Mouse (Mus musculus): ENCODE results near the gene Rhoa. TPM values are rescaled to one million over a fixed set of nuclear protein-coding genes. Genes with fewer than 3 reads are reported as not detected.
A peak's percentile ranks its signal among the peaks of the same experiment; 100 is the strongest.
"Not testable (repeated sequence)": the region's sequence is repeated elsewhere in the genome, so short reads cannot be mapped to it uniquely, and the experiment has no call there.

Rhoa gene
- polyA plus RNA-seq, 2 experiments = 240 to 326 TPM

DNA sequence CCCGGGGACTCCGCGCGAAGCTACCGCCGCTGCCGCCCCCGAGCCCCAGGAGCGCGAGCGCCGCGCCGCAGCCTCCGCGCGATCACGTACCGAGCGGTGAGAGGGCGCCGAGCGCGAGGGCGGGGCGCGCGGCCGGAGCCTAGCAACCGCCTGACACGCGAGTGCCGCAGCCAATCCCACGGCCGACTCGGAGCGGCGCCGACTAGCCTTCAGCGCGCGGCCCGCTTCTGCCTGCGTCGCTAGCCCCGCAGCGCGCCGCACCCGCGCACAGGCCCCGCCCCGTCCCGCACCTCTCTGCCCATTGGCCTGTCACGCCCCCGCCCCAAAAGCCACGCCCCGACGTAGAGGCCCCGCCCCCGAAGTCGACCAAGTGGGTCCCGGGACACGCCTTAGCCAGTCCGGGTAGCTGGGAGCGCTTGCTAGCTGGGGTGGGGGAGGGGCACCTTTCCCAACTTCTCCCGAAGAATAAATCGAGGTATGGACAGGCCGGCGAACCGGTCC, 42.2 kb upstream of the Rhoa start, which contains the start of gene Dag1:
Gene Dag1 (minus strand): TSS at position 269 of the 501 bp plus-strand sequence.
- peak within 1 kb of the TSS; percentile 93 for H3K4me3 ChIP-seq (replicated peaks; ENCODE audit: low read length)
- H3K9ac ChIP-seq (ENCODE audit: low read depth, low read length, severe bottlenecking) = peak within 1 kb of the TSS; percentile 80
- no peaks in the 10 kb centered on the region for H3K27me3 ChIP-seq (ENCODE audit: control insufficient read depth, insufficient read depth, low read length)
- H3K36me3 ChIP-seq (ENCODE audit: control insufficient read depth, insufficient read depth, low read length) = no peaks in the 10 kb centered on the region
- H3K9me3 ChIP-seq (ENCODE audit: control insufficient read depth, low read length) = no peaks in the 10 kb centered on the region
- DNase-seq (ENCODE audit: low spot score) (peak; percentile 97), ATAC-seq (ENCODE audit: low FRiP score, low read depth) (peak; percentile 99)
- 0 out of 2 replicates have a peak, but pooled peaks have one; percentile 27 for TF ChIP-seq POLR2A (IDR thresholded peaks at IDR 0.05; ENCODE audit: borderline replicate concordance, extremely low read depth, insufficient read depth, insufficient read length)
- peak within 1 kb of the TSS; percentile 68 for H3K27ac ChIP-seq (replicated peaks; ENCODE audit: low read depth, low read length)
- WGBS = 1% methylated on average over 16 of the region's 71 CpGs
- peak within 1 kb of the TSS; percentile 76 for H3K4me2 ChIP-seq (replicated peaks; ENCODE audit: low read depth, low read length, severe bottlenecking)
- H3K4me1 ChIP-seq (ENCODE audit: control insufficient read depth, insufficient read depth, low read length) = peaks cover 16% of the 10 kb centered on the region

DNA sequence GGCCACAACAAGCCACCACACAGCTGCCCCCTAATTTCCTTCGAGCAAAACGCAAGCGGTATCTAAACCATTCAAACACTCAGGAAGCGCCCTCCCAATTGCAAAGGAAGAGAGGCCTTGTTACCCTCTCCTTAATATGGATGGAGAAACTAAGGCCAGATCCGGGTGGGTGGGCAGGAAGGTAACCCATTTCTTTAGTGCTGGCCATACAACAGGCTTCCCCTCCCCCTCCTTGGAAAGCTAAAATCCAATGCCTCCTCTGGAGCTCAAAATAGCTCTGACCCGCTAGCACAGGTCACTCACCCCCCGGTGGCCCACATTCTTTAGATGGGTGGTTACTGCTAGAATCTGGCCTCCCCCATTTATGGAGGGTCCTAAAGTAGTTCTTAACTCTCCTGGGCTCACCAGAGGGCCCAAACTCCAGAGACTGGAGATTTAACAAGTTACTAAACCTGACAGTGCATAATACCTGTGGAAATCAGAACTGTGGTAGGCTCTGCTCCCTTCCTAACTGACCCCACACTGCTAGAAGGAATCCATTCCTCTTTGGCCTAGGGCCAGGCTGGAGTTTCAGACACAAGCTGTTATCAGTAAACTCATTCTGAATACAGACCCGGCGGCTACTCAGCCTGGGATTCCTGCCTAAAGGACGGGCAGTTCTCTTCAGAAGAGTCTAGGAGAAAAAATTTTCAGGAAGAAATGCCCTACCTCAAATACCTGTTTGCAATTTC, 41.6 kb upstream of the Rhoa start:
- no peaks in the 10 kb centered on the region for H3K27me3 ChIP-seq (ENCODE audit: control insufficient read depth, insufficient read depth, low read length)
- WGBS = 12% methylated on average over 10 of the region's 10 CpGs
- peaks cover 16% of the 10 kb centered on the region for H3K4me1 ChIP-seq (ENCODE audit: control insufficient read depth, insufficient read depth, low read length)
- DNase-seq (ENCODE audit: low spot score) (no peak), ATAC-seq (ENCODE audit: low FRiP score, low read depth) (no peak)
- H3K9ac ChIP-seq (ENCODE audit: low read depth, low read length, severe bottlenecking) = peak overlapping the region; percentile 80
- TF ChIP-seq POLR2A (IDR thresholded peaks at IDR 0.05; ENCODE audit: borderline replicate concordance, extremely low read depth, insufficient read depth, insufficient read length) = no peak
- peak overlapping the region; percentile 68 for H3K27ac ChIP-seq (replicated peaks; ENCODE audit: low read depth, low read length)
- no peaks in the 10 kb centered on the region for H3K9me3 ChIP-seq (ENCODE audit: control insufficient read depth, low read length)
- H3K4me3 ChIP-seq (replicated peaks; ENCODE audit: low read length) = peak overlapping the region; percentile 93
- H3K36me3 ChIP-seq (ENCODE audit: control insufficient read depth, insufficient read depth, low read length) = no peaks in the 10 kb centered on the region
- peak overlapping the region; percentile 76 for H3K4me2 ChIP-seq (replicated peaks; ENCODE audit: low read depth, low read length, severe bottlenecking)

DNA sequence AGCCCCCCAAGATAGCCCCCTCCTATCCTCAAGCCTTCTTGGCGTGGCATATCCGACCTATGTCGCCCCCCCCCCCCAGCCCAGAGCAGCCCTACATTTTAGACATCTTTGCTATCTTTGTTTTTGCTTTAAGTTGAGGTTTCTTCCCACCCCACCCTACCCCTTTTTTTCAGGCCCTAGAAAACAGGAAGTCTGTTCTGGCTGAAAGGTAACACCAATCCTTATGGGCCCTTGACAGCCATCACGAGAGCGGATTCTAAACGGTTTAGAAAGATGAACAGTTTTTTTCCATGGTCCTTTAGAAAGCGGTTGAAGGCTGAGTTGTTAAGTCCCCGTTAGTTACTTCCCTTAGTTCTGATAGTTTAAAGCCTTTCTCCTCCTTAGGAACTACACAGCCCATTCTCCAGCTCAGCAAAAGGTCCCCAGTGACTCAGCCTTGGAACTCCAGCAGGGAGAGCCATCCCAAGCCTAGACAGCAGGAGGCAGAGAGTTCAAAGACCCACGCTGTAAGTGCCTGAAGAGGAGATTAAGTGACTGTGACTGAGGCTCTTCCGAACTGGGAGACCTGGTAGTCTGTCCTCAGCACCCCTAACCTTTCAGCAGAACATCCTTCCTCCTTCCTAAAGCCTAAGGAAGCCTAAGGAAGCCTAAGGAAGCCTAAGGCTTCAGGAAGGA, 39.5 kb upstream of the Rhoa start:
- no peak overlapping the region for H3K9ac ChIP-seq (ENCODE audit: low read depth, low read length, severe bottlenecking)
- no peak overlapping the region for H3K4me2 ChIP-seq (replicated peaks; ENCODE audit: low read depth, low read length, severe bottlenecking)
- no peak for TF ChIP-seq POLR2A (IDR thresholded peaks at IDR 0.05; ENCODE audit: borderline replicate concordance, extremely low read depth, insufficient read depth, insufficient read length)
- DNase-seq (ENCODE audit: low spot score) = no peak
- no peak for ATAC-seq (ENCODE audit: low FRiP score, low read depth)
- H3K4me3 ChIP-seq (replicated peaks; ENCODE audit: low read length) = no peak overlapping the region
- H3K27ac ChIP-seq (replicated peaks; ENCODE audit: low read depth, low read length) = no peak overlapping the region
- H3K4me1 ChIP-seq (ENCODE audit: control insufficient read depth, insufficient read depth, low read length) = peaks cover 16% of the 10 kb centered on the region
- H3K27me3 ChIP-seq (ENCODE audit: control insufficient read depth, insufficient read depth, low read length) = no peaks in the 10 kb centered on the region
- WGBS = 70% methylated on average over 10 of the region's 10 CpGs
- H3K36me3 ChIP-seq (ENCODE audit: control insufficient read depth, insufficient read depth, low read length) = no peaks in the 10 kb centered on the region
- H3K9me3 ChIP-seq (ENCODE audit: control insufficient read depth, low read length) = no peaks in the 10 kb centered on the region

DNA sequence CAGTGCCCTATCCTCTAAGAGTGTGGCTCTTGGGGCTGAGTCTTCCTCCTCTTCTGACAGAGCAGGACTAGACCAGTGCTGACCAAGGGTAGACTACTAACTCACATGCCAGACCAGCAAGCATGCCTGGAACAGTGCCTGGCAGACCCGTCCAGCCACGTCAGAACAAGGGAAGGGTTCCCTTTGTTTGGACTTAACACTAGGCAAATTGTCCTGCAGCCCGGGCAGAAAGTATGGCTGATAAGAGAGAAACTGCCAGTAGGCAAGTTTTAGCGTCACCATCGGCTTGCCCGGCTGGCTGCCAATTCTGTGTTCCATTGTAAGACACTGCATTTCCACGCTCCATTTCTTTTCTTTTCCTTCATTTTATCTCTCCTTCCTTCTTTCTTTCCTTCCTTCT, 38.2 kb upstream of the Rhoa start:
- H3K9ac ChIP-seq (ENCODE audit: low read depth, low read length, severe bottlenecking) = no peak overlapping the region
- ATAC-seq (ENCODE audit: low FRiP score, low read depth) (no peak), DNase-seq (ENCODE audit: low spot score) (no peak)
- no peak overlapping the region for H3K4me3 ChIP-seq (replicated peaks; ENCODE audit: low read length)
- peaks cover 19% of the 10 kb centered on the region for H3K4me1 ChIP-seq (ENCODE audit: control insufficient read depth, insufficient read depth, low read length)
- H3K9me3 ChIP-seq (ENCODE audit: control insufficient read depth, low read length) = no peaks in the 10 kb centered on the region
- TF ChIP-seq POLR2A (IDR thresholded peaks at IDR 0.05; ENCODE audit: borderline replicate concordance, extremely low read depth, insufficient read depth, insufficient read length) = no peak
- no peaks in the 10 kb centered on the region for H3K36me3 ChIP-seq (ENCODE audit: control insufficient read depth, insufficient read depth, low read length)
- 88% methylated on average over 7 of the region's 7 CpGs for WGBS
- H3K27me3 ChIP-seq (ENCODE audit: control insufficient read depth, insufficient read depth, low read length) = no peaks in the 10 kb centered on the region
- no peak overlapping the region for H3K27ac ChIP-seq (replicated peaks; ENCODE audit: low read depth, low read length)
- no peak overlapping the region for H3K4me2 ChIP-seq (replicated peaks; ENCODE audit: low read depth, low read length, severe bottlenecking)

DNA sequence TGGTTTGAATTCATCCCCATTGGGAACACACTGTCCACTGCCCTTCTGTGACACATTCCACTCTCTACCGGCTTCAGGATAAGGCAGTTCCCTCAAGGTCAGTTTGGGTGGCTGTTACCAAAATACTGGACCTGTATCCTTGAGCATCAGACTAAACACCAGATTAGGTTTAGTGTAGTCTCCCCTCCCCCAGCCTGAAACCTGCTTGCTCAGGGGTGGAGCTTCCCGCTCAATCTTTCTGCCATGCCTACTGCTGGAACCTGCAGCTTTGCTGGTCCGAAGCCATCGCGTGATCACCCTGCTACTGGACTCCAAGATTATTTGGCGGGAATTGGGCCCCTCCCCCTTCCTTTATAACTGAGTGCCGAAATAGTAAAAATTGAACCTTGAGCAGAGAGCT, 37.2 kb upstream of the Rhoa start:
- not testable (repeated sequence) for H3K27ac ChIP-seq (replicated peaks; ENCODE audit: low read depth, low read length); ATAC-seq (ENCODE audit: low FRiP score, low read depth); H3K27me3 ChIP-seq (ENCODE audit: control insufficient read depth, insufficient read depth, low read length); H3K4me3 ChIP-seq (replicated peaks; ENCODE audit: low read length); H3K36me3 ChIP-seq (ENCODE audit: control insufficient read depth, insufficient read depth, low read length); DNase-seq (ENCODE audit: low spot score); H3K9ac ChIP-seq (ENCODE audit: low read depth, low read length, severe bottlenecking); H3K4me2 ChIP-seq (replicated peaks; ENCODE audit: low read depth, low read length, severe bottlenecking); H3K9me3 ChIP-seq (ENCODE audit: control insufficient read depth, low read length)
- 76% methylated on average over 5 of the region's 7 CpGs for WGBS
- peaks cover 18% of the 10 kb centered on the region for H3K4me1 ChIP-seq (ENCODE audit: control insufficient read depth, insufficient read depth, low read length)
